Mouse (Mus musculus): ENCODE data around the gene Mgam. TPM values are rescaled to one million over a fixed set of nuclear protein-coding genes. Genes with fewer than 3 reads are reported as not detected.
"Not testable (repeated sequence)": the region's sequence is repeated elsewhere in the genome, so short reads cannot be mapped to it uniquely, and the experiment has no call there.

Gene Mgam
- polyA plus RNA-seq (2012; rRNA removed): 0.50 and 0.78 TPM in 2 replicates

- no peak for DNase-seq (ENCODE audit: extremely low spot score in 1 of 2, low spot score in 1 of 2)
Observed at GRCm38 (mm10) chr6:40628406-40629000, at the start of gene Mgam. Mgam (plus strand) TSS chr6:40628831.

- DNase-seq (ENCODE audit: extremely low spot score in 1 of 2, low spot score in 1 of 2): no peak
Observed at GRCm38 (mm10) chr6:40584336-40584735, 44.3 kb upstream of the Mgam start.

GRCm38 (mm10) chr6:40585645-40586044 lies 43.0 kb upstream of the Mgam start, which contains the start of gene Clec5a:
Clec5a (minus strand) TSS chr6:40585821.
- no peak for DNase-seq (ENCODE audit: extremely low spot score in 1 of 2, low spot score in 1 of 2)

- DNase-seq (ENCODE audit: extremely low spot score in 1 of 2, low spot score in 1 of 2): no peak
Observed at GRCm38 (mm10) chr6:40588346-40588745, 40.3 kb upstream of the Mgam start.

- no peak for DNase-seq (ENCODE audit: extremely low spot score in 1 of 2, low spot score in 1 of 2)
Observed at GRCm38 (mm10) chr6:40594804-40595550, 33.7 kb upstream of the Mgam start.

GRCm38 (mm10) chr6:40598546-40598945 lies 30.1 kb upstream of the Mgam start:
- DNase-seq (ENCODE audit: extremely low spot score in 1 of 2, low spot score in 1 of 2): not testable (repeated sequence)

- DNase-seq (ENCODE audit: extremely low spot score in 1 of 2, low spot score in 1 of 2): peak; percentile 80 to 92
Observed at GRCm38 (mm10) chr6:40607431-40607830, 21.2 kb upstream of the Mgam start.

GRCm38 (mm10) chr6:40610244-40610643 lies 18.4 kb upstream of the Mgam start:
- peak in 1 of 2 experiments; percentile 42 for DNase-seq (ENCODE audit: extremely low spot score in 1 of 2, low spot score in 1 of 2)

- no peak for DNase-seq (ENCODE audit: extremely low spot score in 1 of 2, low spot score in 1 of 2)
Observed at GRCm38 (mm10) chr6:40613260-40613852, 15.3 kb upstream of the Mgam start, which contains the start of gene Tas2r138. Tas2r138 (minus strand) TSS chr6:40613310.

GRCm38 (mm10) chr6:40617965-40618364 lies 10.7 kb upstream of the Mgam start:
- DNase-seq (ENCODE audit: extremely low spot score in 1 of 2, low spot score in 1 of 2): peak in 1 of 2 experiments; percentile 82

- DNase-seq (ENCODE audit: extremely low spot score in 1 of 2, low spot score in 1 of 2): no peak
Observed at GRCm38 (mm10) chr6:40626111-40626510, 2.5 kb upstream of the Mgam start.

GRCm38 (mm10) chr6:40634640-40635071 lies 6.0 kb downstream of the Mgam start:
- DNase-seq (ENCODE audit: extremely low spot score in 1 of 2, low spot score in 1 of 2): no peak

- DNase-seq (ENCODE audit: extremely low spot score in 1 of 2, low spot score in 1 of 2): no peak
Observed at GRCm38 (mm10) chr6:40635559-40635958, 6.9 kb downstream of the Mgam start.

- DNase-seq (ENCODE audit: extremely low spot score in 1 of 2, low spot score in 1 of 2): no peak
Observed at GRCm38 (mm10) chr6:40637755-40638154, 9.1 kb downstream of the Mgam start.

- DNase-seq (ENCODE audit: extremely low spot score in 1 of 2, low spot score in 1 of 2): no peak
Observed at GRCm38 (mm10) chr6:40640710-40641538, 12.3 kb downstream of the Mgam start.

GRCm38 (mm10) chr6:40645701-40646100 lies 17.1 kb downstream of the Mgam start:
- DNase-seq (ENCODE audit: extremely low spot score in 1 of 2, low spot score in 1 of 2): no peak

GRCm38 (mm10) chr6:40650953-40651352 lies 22.3 kb downstream of the Mgam start:
- no peak for DNase-seq (ENCODE audit: extremely low spot score in 1 of 2, low spot score in 1 of 2)

- DNase-seq (ENCODE audit: extremely low spot score in 1 of 2, low spot score in 1 of 2): no peak
Observed at GRCm38 (mm10) chr6:40660930-40661329, 32.3 kb downstream of the Mgam start.

GRCm38 (mm10) chr6:40689180-40689579 lies 60.5 kb downstream of the Mgam start:
- DNase-seq (ENCODE audit: extremely low spot score in 1 of 2, low spot score in 1 of 2): peak; percentile 38 to 91

GRCm38 (mm10) chr6:40692007-40692406 lies 63.4 kb downstream of the Mgam start:
- not testable (repeated sequence) for DNase-seq (ENCODE audit: extremely low spot score in 1 of 2, low spot score in 1 of 2)

GRCm38 (mm10) chr6:40713494-40713893 lies 84.9 kb downstream of the Mgam start:
- not testable (repeated sequence) for DNase-seq (ENCODE audit: extremely low spot score in 1 of 2, low spot score in 1 of 2)
